Mouse (Mus musculus) neural tube, embryonic 12.5 days (tissue): Measurements from ENCODE around the gene Tas2r143. TPM values are rescaled to one million over a fixed set of nuclear protein-coding genes. Genes with fewer than 3 reads are reported as not detected.

Experiments
- ATAC-seq: fragments of 200-750 bp; cut with Nextera tagmentation; 2 replicates; pipeline ENCODE4 v1.8.0; 2017; ENCODE audit warnings: low read depth, mild to moderate bottlenecking, moderate TSS enrichment, moderate library complexity; ENCODE audit not compliant: low FRiP score
- H3K27ac ChIP-seq: fragments of 300-500 bp; sonication (generic); 2 replicates; pipeline ENCODE4 v1.5.1; 2016
- H3K27me3 ChIP-seq: fragments of 300-500 bp; sonication (generic); replicated peaks from 2 replicates; pipeline ENCODE4 v1.6.1; 2016; ENCODE audit warnings: mild to moderate bottlenecking
- H3K36me3 ChIP-seq: fragments of 300-500 bp; sonication (generic); 2 replicates; pipeline ENCODE4 v1.6.1; 2016; ENCODE audit warnings: mild to moderate bottlenecking
- H3K4me1 ChIP-seq: fragments of 300-500 bp; sonication (generic); 2 replicates; pipeline ENCODE4 v1.6.1; 2016
- H3K4me2 ChIP-seq: fragments of 300-500 bp; sonication (generic); replicated peaks from 2 replicates; pipeline ENCODE4 v1.6.1; 2016; ENCODE audit warnings: mild to moderate bottlenecking
- H3K4me3 ChIP-seq: fragments of 300-500 bp; sonication (generic); 2 replicates; pipeline ENCODE4 v1.5.1; 2016
- H3K9ac ChIP-seq: fragments of 300-500 bp; sonication (generic); 2 replicates; pipeline ENCODE4 v1.6.1; 2016; ENCODE audit warnings: mild to moderate bottlenecking
- H3K9me3 ChIP-seq: fragments of 300-500 bp; sonication (generic); 2 replicates; pipeline ENCODE4 v1.6.1; 2016; ENCODE audit warnings: mild to moderate bottlenecking
- WGBS: fragments of 180-500 bp; shearing (Covaris S2); methylation state at CpG from one replicate; pipeline ENCODE4 v1.1.7; 2016; 5-methylcytosine and 5-hydroxymethylcytosine counted together
- polyA plus RNA-seq: library from polyadenylated mRNA; unstranded; fragments of >200 nt; fragmentation: Nextera tagmentation; extraction: Ambion mirVana; gene quantifications from 2 replicates; pipeline ENCODE4 v1.2.1, GENCODE M21; 2016

The Tas2r143 gene
- polyA plus RNA-seq, 1 experiment from 2014 or later = not detected

DNA sequence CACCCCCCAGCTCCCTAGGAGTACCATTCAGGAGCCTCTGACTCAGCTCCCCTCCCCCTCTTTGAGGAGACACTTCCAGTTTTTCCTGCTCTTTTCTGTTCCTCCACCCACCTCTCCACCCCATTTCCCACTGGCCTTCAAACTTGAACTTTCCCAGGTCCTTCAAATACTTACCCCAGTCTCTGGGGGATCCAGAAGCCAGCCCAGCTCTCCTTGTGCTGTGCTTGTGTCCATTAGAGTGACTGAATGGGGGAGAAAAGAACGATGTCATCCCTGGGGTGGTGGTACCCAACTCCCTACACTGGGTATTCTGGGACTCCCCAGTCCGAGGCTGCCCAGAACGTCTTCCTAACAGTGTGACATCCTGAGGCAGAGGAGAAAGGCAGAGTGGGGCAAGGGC is 28.0 kb upstream of the Tas2r143 start:
- Histone ChIP-seq H3K27me3 (peaks cover 8% of the 10 kb centered on the region; the same call in 1 of the 2 replicates), H3K9ac (no peak overlapping the region), H3K9me3 (no peaks in the 10 kb centered on the region), H3K4me3 (no peak overlapping the region), H3K36me3 (no peaks in the 10 kb centered on the region), H3K4me2 (no peak overlapping the region), H3K4me1 (peaks cover 14% of the 10 kb centered on the region), H3K27ac (no peak overlapping the region)
- ATAC-seq = peak; percentile 11; the same call in 1 of the 2 replicates
- 7% methylated on average over 3 of the region's 3 CpGs for WGBS

GRCm38 (mm10) chr6:42372421-42372815 is 27.6 kb upstream of the Tas2r143 start:
- peak overlapping the region; percentile 98 for H3K4me2 ChIP-seq
- peaks cover 14% of the 10 kb centered on the region for H3K4me1 ChIP-seq
- ATAC-seq = peak; percentile 21; the same call in 1 of the 2 replicates
- peaks cover 8% of the 10 kb centered on the region; the same call in 1 of the 2 replicates for H3K27me3 ChIP-seq
- 0 out of 2 replicates have a peak overlapping the region, but pooled peaks have one; percentile 48 for H3K9ac ChIP-seq
- no peaks in the 10 kb centered on the region for H3K36me3 ChIP-seq
- H3K4me3 ChIP-seq = peak overlapping the region; percentile 45; the same call in 1 of the 2 replicates
- 23% methylated on average over 9 of the region's 9 CpGs for WGBS
- H3K27ac ChIP-seq = no peak overlapping the region
- no peaks in the 10 kb centered on the region for H3K9me3 ChIP-seq

GRCm38 (mm10) chr6:42372816-42373547 is 27.1 kb upstream of the Tas2r143 start, which contains the start of gene Epha1:
Epha1 (minus strand) TSS chr6:42373268.
- ATAC-seq = peak; percentile 75
- under 1% methylated on average over 36 of the region's 36 CpGs for WGBS
- Histone ChIP-seq H3K4me1 (peaks cover 14% of the 10 kb centered on the region), H3K4me3 (peak within 1 kb of the TSS; percentile 45), H3K36me3 (no peaks in the 10 kb centered on the region), H3K27ac (no peak within 1 kb of the TSS), H3K4me2 (peak within 1 kb of the TSS; percentile 98), H3K9ac (peak within 1 kb of the TSS; percentile 48; the same call in 1 of the 2 replicates), H3K27me3 (peaks cover 8% of the 10 kb centered on the region; the same call in 1 of the 2 replicates), H3K9me3 (no peaks in the 10 kb centered on the region)

GRCm38 (mm10) chr6:42373669-42374430 is 26.2 kb upstream of the Tas2r143 start:
- Histone ChIP-seq H3K4me3 (peak overlapping the region; percentile 45), H3K27ac (no peak overlapping the region), H3K36me3 (no peaks in the 10 kb centered on the region), H3K9me3 (no peaks in the 10 kb centered on the region), H3K9ac (no peak overlapping the region), H3K4me2 (peak overlapping the region; percentile 98), H3K27me3 (peaks cover 8% of the 10 kb centered on the region; the same call in 1 of the 2 replicates), H3K4me1 (peaks cover 14% of the 10 kb centered on the region)
- WGBS = 44% methylated on average over 7 of the region's 7 CpGs
- peak; percentile 17; the same call in 1 of the 2 replicates for ATAC-seq

- H3K27ac ChIP-seq = no peak overlapping the region
- H3K36me3 ChIP-seq = no peaks in the 10 kb centered on the region
- peaks cover 8% of the 10 kb centered on the region; the same call in 1 of the 2 replicates for H3K27me3 ChIP-seq
- 78% methylated on average over 4 of the region's 4 CpGs for WGBS
- peaks cover 14% of the 10 kb centered on the region for H3K4me1 ChIP-seq
- no peak overlapping the region for H3K4me2 ChIP-seq
- no peak overlapping the region for H3K4me3 ChIP-seq
- H3K9ac ChIP-seq = no peak overlapping the region
- H3K9me3 ChIP-seq = no peaks in the 10 kb centered on the region
- ATAC-seq = no peak
Measured at GRCm38 (mm10) chr6:42374701-42375100, 25.3 kb upstream of the Tas2r143 start.

DNA sequence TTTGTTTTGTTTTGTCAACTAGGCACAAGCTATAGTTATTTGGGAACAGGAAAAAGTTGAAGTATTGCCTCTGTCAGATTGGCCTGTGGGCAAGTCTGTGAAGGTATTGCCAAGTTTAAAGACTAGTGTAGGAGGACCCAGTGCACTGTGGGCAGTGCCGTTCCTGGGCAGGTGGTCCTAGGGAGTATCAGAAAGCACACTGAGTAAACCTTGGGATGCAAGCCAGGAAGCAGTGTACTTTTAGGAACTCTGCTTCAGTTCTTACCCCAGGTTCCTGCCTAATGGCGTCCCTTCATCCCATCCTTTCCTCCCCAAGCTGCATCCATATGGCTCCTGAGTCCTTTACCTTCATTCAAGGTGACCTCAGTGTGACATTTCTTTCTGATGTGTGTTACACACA is 24.9 kb upstream of the Tas2r143 start:
- no peak for ATAC-seq
- peaks cover 8% of the 10 kb centered on the region; the same call in 1 of the 2 replicates for H3K27me3 ChIP-seq
- WGBS = 87% methylated on average over 2 of the region's 2 CpGs

DNA sequence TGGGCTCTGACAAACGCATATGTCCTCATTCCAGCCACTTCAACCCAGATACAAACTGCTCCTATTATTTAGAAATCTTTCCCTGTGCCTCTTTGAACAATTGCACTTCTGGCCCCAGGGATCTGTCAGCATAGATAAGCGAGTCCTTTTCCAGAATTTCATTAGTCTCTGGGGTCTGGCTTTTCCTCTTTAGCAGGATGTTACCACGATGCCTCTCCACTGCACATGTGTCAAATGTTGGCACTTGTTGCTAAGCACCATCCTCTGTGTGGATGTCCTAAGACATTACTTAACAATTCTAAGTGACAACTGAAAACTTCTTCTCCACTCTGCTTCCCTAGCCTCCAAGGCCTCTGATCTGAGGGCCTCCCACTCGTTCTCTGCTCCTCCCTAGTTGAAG is 24.0 kb upstream of the Tas2r143 start:
- no peak overlapping the region for H3K4me3 ChIP-seq
- H3K4me1 ChIP-seq = peaks cover 10% of the 10 kb centered on the region
- 46% methylated on average over 4 of the region's 4 CpGs for WGBS
- no peak overlapping the region for H3K9ac ChIP-seq
- H3K4me2 ChIP-seq = no peak overlapping the region
- no peaks in the 10 kb centered on the region for H3K9me3 ChIP-seq
- H3K27ac ChIP-seq = no peak overlapping the region
- no peak for ATAC-seq
- H3K36me3 ChIP-seq = no peaks in the 10 kb centered on the region
- H3K27me3 ChIP-seq = peaks cover 8% of the 10 kb centered on the region; the same call in 1 of the 2 replicates

More for the DNA sequence above, 24.9 kb upstream of the Tas2r143 start:
- no peaks in the 10 kb centered on the region for H3K36me3 ChIP-seq
- H3K4me1 ChIP-seq = peaks cover 14% of the 10 kb centered on the region
- H3K9ac ChIP-seq = no peak overlapping the region
- H3K9me3 ChIP-seq = no peaks in the 10 kb centered on the region
- H3K4me3 ChIP-seq = no peak overlapping the region
- no peak overlapping the region for H3K27ac ChIP-seq
- H3K4me2 ChIP-seq = no peak overlapping the region

DNA sequence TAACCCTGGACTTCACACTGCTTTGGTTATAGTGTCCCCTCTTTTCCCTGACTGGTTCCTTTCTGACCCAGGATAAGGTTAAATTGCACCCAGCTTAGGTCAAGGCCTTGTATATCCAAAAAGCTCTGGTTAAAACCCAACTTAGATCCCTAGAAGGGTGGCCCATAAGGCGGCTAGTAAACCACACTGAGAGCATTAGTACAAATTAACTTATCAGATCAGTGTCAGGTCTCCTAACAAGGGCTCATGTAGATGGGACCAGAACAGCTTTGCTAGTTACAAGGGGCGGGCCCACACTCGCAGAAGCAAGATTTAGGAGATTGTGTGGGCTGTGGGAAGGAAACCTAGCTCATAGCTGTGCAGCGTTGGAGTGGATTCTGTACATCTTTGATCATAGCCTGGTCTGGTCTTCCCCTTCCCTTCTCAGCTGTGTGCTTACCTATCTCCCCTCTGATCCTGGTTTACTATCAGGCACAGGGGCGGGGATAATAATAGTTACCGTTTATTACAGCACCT is 23.5 kb upstream of the Tas2r143 start:
- Histone ChIP-seq H3K9ac (no peak overlapping the region), H3K36me3 (no peaks in the 10 kb centered on the region), H3K4me2 (no peak overlapping the region), H3K4me3 (no peak overlapping the region), H3K27ac (no peak overlapping the region), H3K4me1 (peaks cover 10% of the 10 kb centered on the region), H3K27me3 (peaks cover 8% of the 10 kb centered on the region; the same call in 1 of the 2 replicates), H3K9me3 (no peaks in the 10 kb centered on the region)
- ATAC-seq = no peak
- 88% methylated on average over 6 of the region's 6 CpGs for WGBS

- WGBS = 86% methylated on average over 5 of the region's 5 CpGs
- ATAC-seq = no peak
- Histone ChIP-seq H3K27ac (no peak overlapping the region), H3K36me3 (no peaks in the 10 kb centered on the region), H3K4me1 (peaks cover 10% of the 10 kb centered on the region), H3K27me3 (peaks cover 8% of the 10 kb centered on the region; the same call in 1 of the 2 replicates), H3K9me3 (no peaks in the 10 kb centered on the region), H3K4me3 (no peak overlapping the region), H3K4me2 (no peak overlapping the region), H3K9ac (no peak overlapping the region)
Measured at GRCm38 (mm10) chr6:42377280-42377679, 22.8 kb upstream of the Tas2r143 start.

GRCm38 (mm10) chr6:42379551-42379950 is 20.5 kb upstream of the Tas2r143 start:
- H3K27ac ChIP-seq = no peak overlapping the region
- no peaks in the 10 kb centered on the region for H3K27me3 ChIP-seq
- no peaks in the 10 kb centered on the region for H3K9me3 ChIP-seq
- H3K4me1 ChIP-seq = no peaks in the 10 kb centered on the region
- H3K4me2 ChIP-seq = no peak overlapping the region
- H3K4me3 ChIP-seq = no peak overlapping the region
- no peak overlapping the region for H3K9ac ChIP-seq
- ATAC-seq = no peak
- 47% methylated on average over 3 of the region's 3 CpGs for WGBS
- H3K36me3 ChIP-seq = no peaks in the 10 kb centered on the region

GRCm38 (mm10) chr6:42380416-42381144 is 19.5 kb upstream of the Tas2r143 start:
- 0 out of 2 replicates have a peak overlapping the region, but pooled peaks have one; percentile 18 for H3K4me2 ChIP-seq
- 1% methylated on average over 8 of the region's 8 CpGs for WGBS
- H3K9ac ChIP-seq = no peak overlapping the region
- H3K4me1 ChIP-seq = no peaks in the 10 kb centered on the region
- no peak overlapping the region for H3K27ac ChIP-seq
- ATAC-seq = 0 out of 2 replicates have a peak, but pooled peaks have one; percentile 37
- H3K4me3 ChIP-seq = no peak overlapping the region
- no peaks in the 10 kb centered on the region for H3K27me3 ChIP-seq
- no peaks in the 10 kb centered on the region for H3K36me3 ChIP-seq
- H3K9me3 ChIP-seq = no peaks in the 10 kb centered on the region
